Mouse (Mus musculus) testis, adult 10 weeks (tissue): ENCODE measurements around the gene Gon7. TPM values are rescaled to one million over a fixed set of nuclear protein-coding genes. Genes with fewer than 3 reads are reported as not detected.

ENCODE experiments used
- polyA plus RNA-seq: library from polyadenylated mRNA; stranded (reverse); fragments of 350-450 nt; fragmentation: Illumina TruSeq; extraction: RNeasy Lipid Tissue Mini Kit (QIAGEN cat#74804); gene quantifications from one replicate; pipeline ENCODE4 v1.2.3, GENCODE M21; 2014; ENCODE audit warnings: low read depth, low replicate concordance

Gene Gon7
- 9.2 TPM for polyA plus RNA-seq

DNA sequence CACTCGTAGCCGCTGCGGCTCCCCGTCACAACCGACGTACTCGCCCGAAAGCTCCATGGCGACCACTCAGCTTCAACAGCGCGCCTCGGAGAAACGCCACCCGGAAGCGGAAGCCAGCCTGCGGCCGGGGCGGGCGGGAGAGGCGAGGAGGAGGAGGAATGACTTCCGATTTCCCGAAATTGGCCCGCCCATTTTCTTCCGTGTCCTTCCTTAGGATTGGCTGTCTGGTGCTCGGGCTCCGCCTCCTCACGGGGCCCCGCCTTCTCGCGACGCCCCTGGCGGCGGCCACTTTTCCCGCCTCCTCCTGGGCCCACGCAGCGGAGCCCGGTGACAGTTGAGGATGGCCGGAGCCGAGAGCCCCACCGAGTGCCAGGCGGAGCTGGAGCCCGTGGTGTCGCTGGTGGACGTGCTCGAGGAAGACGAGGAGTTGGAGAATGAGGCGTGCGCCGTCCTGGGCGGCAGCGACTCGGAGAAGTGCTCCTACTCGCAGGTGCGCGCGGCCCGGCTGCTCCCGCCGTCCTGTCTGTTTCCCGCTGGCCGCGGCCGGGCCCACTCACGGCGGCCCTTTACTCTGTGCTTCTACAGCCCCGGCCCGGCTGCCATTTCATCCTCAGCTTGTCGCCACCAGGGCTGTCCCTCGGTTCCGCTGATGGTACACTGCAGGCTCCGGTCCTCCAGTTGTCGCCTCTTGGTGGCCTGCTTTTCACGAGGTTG is at the start of gene Gon7, which contains the start of the genes Gm28051 and Ubr7:
Gene Gon7, minus strand, starts transcription at position 115 of the 714 bp plus-strand sequence.
Gene Gm28051, minus strand, starts transcription at position 77 of the 714 bp plus-strand sequence.
Gene Ubr7, plus strand, starts transcription at position 279 of the 714 bp plus-strand sequence.

DNA sequence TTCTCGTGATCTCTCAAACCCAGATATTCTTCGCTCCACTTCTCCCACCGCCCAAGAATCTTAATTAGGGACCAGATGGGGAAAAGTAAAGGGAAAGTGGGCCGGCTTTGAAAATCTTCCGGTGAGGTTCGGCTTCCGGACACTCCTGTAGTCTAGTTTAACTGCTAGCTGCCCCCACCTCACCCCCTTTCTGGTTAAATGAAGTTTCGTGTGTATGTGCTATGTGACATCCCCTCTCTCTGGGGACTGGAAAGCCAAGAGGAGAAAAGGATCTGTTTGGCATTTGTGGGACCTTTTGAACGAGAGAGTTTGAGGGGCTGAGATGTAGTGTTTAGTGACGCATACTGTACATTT is 777 bp upstream of the Gon7 start, which contains the start of gene Gm20604:
Gene Gm20604, minus strand, starts transcription at position 270 of the 354 bp plus-strand sequence.

DNA sequence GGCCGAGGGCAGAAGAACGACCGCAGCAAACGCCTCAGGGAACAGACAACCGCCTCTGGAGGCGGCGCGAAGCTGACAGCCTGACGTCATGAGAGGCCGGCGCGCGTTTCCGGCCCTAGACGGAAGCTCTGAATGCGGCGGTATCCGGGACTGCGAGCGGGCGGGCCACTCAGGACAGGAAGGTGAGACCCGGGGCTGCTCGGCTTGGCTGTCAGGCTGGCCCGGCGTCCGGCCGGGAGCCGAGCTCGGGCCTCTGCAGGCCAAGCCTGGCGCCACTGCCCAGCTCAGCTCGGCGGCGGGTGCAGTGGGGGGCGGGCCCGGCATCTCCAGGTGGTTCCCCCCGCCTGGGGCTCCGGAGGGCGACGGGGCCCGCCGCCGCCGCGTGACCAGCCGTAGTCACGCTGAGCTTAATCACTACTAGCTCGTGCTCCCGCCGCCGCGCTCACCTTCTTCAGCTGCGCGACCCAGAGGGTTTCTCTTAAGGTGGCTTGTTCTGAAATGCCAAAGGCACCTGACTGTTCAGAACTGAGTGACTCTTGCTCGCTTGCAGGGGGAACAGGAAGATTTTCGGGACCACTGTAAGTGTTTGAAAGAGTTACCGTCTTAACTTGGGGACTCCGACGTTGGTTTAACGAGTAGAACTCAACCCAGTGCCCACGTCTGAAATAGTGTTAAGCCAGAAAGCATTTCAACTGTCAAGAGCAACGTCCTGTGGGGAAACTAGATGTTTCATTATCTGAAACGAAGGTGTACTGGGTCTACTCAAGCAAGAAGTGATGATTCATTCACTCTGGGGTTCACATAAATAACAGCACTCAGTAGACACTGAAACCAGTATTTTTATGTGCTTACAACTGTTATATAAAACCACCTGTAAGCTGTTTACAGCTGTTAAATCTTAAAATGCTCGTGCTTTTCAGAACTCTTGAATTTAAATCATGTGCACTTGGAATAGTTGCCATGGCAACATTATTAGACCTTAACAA is 13.7 kb downstream of the Gon7 start, which contains the start of the genes Moap1 and Tmem251:
Gene Moap1, minus strand, starts transcription at position 73 of the 986 bp plus-strand sequence.
Gene Tmem251, plus strand, starts transcription at position 174 of the 986 bp plus-strand sequence.

DNA sequence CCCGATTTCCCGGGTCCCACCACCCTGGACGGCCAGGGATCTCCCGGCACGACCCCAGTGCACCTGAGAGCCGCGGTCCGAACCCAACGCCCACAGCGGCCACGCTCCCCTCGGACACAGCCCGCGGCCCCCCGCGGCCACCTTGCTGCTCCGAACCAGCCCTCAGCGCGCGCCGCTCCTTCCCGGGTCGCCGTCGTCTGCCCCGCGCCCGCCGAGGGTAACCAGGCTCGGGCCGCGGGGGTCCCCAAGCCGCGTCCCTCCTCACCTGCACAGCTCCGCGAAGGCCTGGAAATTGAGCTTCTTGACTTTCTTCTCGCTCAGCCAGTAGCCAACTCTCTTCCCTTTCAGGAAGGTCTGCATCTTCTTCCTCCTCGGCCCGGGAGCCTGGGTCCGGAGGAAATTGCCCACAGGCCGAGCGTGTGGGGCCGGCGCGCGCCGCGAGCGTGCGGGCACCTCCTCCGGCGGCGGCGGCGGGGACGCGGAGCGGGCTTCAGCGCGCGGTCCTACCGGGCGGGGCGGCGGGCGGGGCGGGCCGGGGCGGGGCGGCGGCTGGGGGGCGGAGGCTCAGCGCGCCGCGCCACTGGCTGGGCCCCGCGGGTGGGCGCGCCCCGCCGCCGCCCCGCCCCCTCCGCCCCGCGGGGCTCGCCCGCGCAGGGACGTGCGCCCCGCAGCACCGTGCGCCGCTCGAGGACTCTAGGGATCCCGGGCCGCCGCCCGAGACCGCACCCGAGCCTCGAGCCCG is 53.0 kb downstream of the Gon7 start, which contains the start of gene Itpk1:
Gene Itpk1, minus strand, starts transcription at position 474 of the 742 bp plus-strand sequence.

Other genes starting within 250 kb of the Gon7 start
- 0.95 TPM for gene Chga, start 202.8 kb downstream of the Gon7 start, polyA plus RNA-seq
- 1.3 TPM for gene Itpk1, start 52.9 kb downstream of the Gon7 start, polyA plus RNA-seq
- 57.4 TPM for gene Moap1, start 14.1 kb downstream of the Gon7 start, polyA plus RNA-seq
- 3.4 TPM for gene Tmem251, start 14.0 kb downstream of the Gon7 start, polyA plus RNA-seq
- not detected for gene Gm28051, start within 50 bp of the Gon7 start, polyA plus RNA-seq
- 106 TPM for gene Ubr7, start 164 bp upstream of the Gon7 start, polyA plus RNA-seq
- gene Gm20604, start 869 bp upstream of the Gon7 start, polyA plus RNA-seq = 74.1 TPM
- gene Btbd7, start 120.7 kb upstream of the Gon7 start, polyA plus RNA-seq = 61.4 TPM
- 900 TPM for gene Cox8c, start 141.5 kb upstream of the Gon7 start, polyA plus RNA-seq
- gene Unc79, start 191.1 kb upstream of the Gon7 start, polyA plus RNA-seq = 0.69 TPM